Mouse (Mus musculus): ENCODE measurements at regions not wholly inside any gene's neighbourhood (a gene's known extent, or its start where the extent isn't known, plus 50 kb on each side); places are given as distances from the start of the nearest gene placed in this dataset.

GRCm38 (mm10) chr8:49946919-49947612, 1103.3 kb upstream of the Tenm3 start:
- no peak overlapping the region for H3K4me2 ChIP-seq (ENCODE audit: low read depth)
- H3K4me3 ChIP-seq (ENCODE audit: low read depth, low read length) = no peak overlapping the region
- H3K4me1 ChIP-seq (ENCODE audit: control insufficient read depth, insufficient read depth, low read length) = no peaks in the 10 kb centered on the region
- 87% methylated on average over 5 of the region's 5 CpGs for WGBS
- H3K9ac ChIP-seq (ENCODE audit: low read length) = no peak overlapping the region
- DNase-seq (ENCODE audit: low spot score) (no peak), ATAC-seq (ENCODE audit: insufficient read depth, low FRiP score, low TSS enrichment) (no peak)
- H3K27me3 ChIP-seq (ENCODE audit: control insufficient read depth, insufficient read depth, low read length) = no peaks in the 10 kb centered on the region
- no peak overlapping the region for H3K27ac ChIP-seq (ENCODE audit: low read depth, low read length)
- no peaks in the 10 kb centered on the region for H3K9me3 ChIP-seq (ENCODE audit: control insufficient read depth, low read length)
- no peaks in the 10 kb centered on the region for H3K36me3 ChIP-seq (ENCODE audit: control insufficient read depth, insufficient read depth, low read length)

DNA sequence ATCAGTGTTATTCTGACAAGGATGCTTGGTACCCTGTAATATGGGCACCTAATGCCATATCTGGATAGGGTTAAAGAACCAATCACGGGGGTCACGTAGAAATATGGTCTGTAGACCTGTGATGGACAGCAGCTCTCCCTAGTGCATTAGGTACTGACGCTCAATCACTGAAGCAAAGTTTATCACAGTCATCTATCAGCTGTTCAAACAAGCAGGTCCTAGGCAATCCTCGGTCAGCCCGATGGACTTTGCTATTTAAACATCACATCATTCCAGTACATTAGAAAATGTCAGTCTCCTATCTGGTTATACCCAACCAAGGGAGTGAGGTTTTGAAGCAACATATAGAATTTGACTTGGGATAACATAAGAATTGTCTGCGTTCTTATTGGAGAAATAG, 1088.4 kb upstream of the Tenm3 start:
- ATAC-seq (ENCODE audit: insufficient read depth, low FRiP score, low TSS enrichment) (no peak), DNase-seq (ENCODE audit: low spot score) (no peak)
- H3K4me1 ChIP-seq (ENCODE audit: control insufficient read depth, insufficient read depth, low read length) = no peaks in the 10 kb centered on the region
- H3K9me3 ChIP-seq (ENCODE audit: control insufficient read depth, low read length) = no peaks in the 10 kb centered on the region
- H3K4me2 ChIP-seq (ENCODE audit: low read depth) = no peak overlapping the region
- no peak overlapping the region for H3K4me3 ChIP-seq (ENCODE audit: low read depth, low read length)
- 86% methylated on average over 6 of the region's 6 CpGs for WGBS
- no peak overlapping the region for H3K9ac ChIP-seq (ENCODE audit: low read length)
- H3K27ac ChIP-seq (ENCODE audit: low read depth, low read length) = no peak overlapping the region
- no peaks in the 10 kb centered on the region for H3K27me3 ChIP-seq (ENCODE audit: control insufficient read depth, insufficient read depth, low read length)
- H3K36me3 ChIP-seq (ENCODE audit: control insufficient read depth, insufficient read depth, low read length) = no peaks in the 10 kb centered on the region

DNA sequence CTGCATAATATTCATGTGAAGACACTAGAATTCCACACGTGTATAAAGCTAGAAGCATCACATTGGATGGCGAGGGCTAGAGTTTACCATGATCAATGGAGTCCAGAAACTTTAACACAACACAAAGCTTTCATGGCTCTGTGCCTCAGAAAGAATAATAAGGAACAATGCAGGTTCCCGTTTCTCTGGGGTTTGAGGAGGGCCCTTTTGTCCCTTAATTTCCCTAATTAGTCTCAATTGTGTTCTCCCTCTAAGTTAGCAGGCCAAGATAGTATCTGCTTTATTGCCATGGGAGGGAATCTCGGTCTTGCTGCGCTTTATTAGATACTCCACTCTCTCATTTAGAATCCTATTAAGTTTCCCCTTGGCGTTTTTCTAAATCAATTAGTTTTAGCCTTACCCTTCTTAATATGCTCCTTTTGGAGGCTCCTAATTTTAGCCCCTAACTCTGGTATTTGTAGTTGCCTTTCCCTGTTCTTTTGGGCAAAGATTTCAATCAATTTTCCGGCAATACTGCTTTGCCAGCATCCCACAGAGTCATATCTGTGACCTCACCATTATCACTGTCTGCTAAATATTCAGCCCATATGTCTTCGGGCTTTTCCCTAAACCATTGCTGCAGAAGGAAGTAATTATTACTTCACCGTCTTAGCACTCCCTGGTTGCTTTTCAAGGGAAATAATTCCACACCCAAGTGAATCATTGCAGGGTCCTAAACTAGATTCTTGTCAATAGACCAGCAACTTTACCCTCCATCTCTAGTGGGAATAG, 1082.8 kb upstream of the Tenm3 start:
- Histone ChIP-seq H3K36me3 (ENCODE audit: control insufficient read depth, insufficient read depth, low read length) (no peaks in the 10 kb centered on the region), H3K4me3 (ENCODE audit: low read depth, low read length) (no peak overlapping the region), H3K9ac (ENCODE audit: low read length) (no peak overlapping the region), H3K27ac (ENCODE audit: low read depth, low read length) (no peak overlapping the region), H3K9me3 (ENCODE audit: control insufficient read depth, low read length) (no peaks in the 10 kb centered on the region), H3K27me3 (ENCODE audit: control insufficient read depth, insufficient read depth, low read length) (no peaks in the 10 kb centered on the region), H3K4me1 (ENCODE audit: control insufficient read depth, insufficient read depth, low read length) (no peaks in the 10 kb centered on the region), H3K4me2 (ENCODE audit: low read depth) (no peak overlapping the region)
- no peak for ATAC-seq (ENCODE audit: insufficient read depth, low FRiP score, low TSS enrichment)
- DNase-seq (ENCODE audit: low spot score) = no peak
- 23% methylated on average over 9 of the region's 9 CpGs for WGBS

DNA sequence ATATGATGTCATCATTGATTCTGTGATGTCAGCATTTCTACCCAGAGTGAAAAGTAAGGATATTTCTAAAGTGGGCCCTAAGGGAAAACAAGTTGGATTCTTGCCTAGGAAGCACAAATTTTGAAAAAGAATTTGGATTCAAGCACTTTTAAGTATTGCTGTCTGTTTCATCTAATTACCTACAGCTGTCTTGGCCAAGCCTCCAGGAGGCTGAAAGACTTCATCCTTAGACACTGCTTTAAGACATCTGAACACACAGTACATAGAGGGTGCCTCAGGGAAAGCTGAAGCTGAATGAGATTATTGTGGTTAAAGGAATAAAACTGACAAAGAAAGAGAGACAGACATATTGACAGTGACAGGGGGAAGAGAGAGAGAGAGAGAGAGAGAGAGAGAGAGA, 1061.3 kb upstream of the Tenm3 start:
- Histone ChIP-seq H3K27ac (ENCODE audit: low read depth, low read length) (no peak overlapping the region), H3K4me2 (ENCODE audit: low read depth) (no peak overlapping the region), H3K9ac (ENCODE audit: low read length) (no peak overlapping the region), H3K9me3 (ENCODE audit: control insufficient read depth, low read length) (no peaks in the 10 kb centered on the region), H3K4me1 (ENCODE audit: control insufficient read depth, insufficient read depth, low read length) (no peaks in the 10 kb centered on the region; the same call in 1 of the 2 replicates), H3K27me3 (ENCODE audit: control insufficient read depth, insufficient read depth, low read length) (no peaks in the 10 kb centered on the region), H3K36me3 (ENCODE audit: control insufficient read depth, insufficient read depth, low read length) (no peaks in the 10 kb centered on the region), H3K4me3 (ENCODE audit: low read depth, low read length) (no peak overlapping the region)
- DNase-seq (ENCODE audit: low spot score) (no peak), ATAC-seq (ENCODE audit: insufficient read depth, low FRiP score, low TSS enrichment) (no peak)

DNA sequence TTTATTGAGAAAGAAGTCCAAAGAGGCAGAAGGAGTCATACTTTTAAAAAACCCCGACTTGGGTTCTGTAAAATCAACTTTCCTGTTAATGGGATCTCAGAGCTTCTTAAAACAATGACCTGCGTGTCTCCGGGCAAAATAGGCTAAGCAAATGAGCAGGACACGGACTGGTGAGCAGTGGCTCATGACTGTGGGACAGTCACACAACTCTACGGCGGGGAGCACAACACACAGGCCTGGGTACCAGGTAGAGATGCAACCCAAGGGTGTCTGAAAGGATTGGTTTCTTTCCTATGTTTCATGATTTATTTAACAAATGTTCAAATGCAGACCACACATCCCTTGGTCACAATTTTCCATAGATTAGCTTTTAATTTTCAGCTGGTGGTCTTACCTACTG, 1058.3 kb upstream of the Tenm3 start:
- peak; percentile 28 for DNase-seq (ENCODE audit: low spot score)
- no peak overlapping the region for H3K4me3 ChIP-seq (ENCODE audit: low read depth, low read length)
- H3K4me1 ChIP-seq (ENCODE audit: control insufficient read depth, insufficient read depth, low read length) = no peaks in the 10 kb centered on the region; the same call in 1 of the 2 replicates
- H3K27ac ChIP-seq (ENCODE audit: low read depth, low read length) = no peak overlapping the region
- no peaks in the 10 kb centered on the region for H3K27me3 ChIP-seq (ENCODE audit: control insufficient read depth, insufficient read depth, low read length)
- no peak overlapping the region for H3K9ac ChIP-seq (ENCODE audit: low read length)
- H3K4me2 ChIP-seq (ENCODE audit: low read depth) = no peak overlapping the region
- ATAC-seq (ENCODE audit: insufficient read depth, low FRiP score, low TSS enrichment) = peak; percentile 70
- no peaks in the 10 kb centered on the region for H3K36me3 ChIP-seq (ENCODE audit: control insufficient read depth, insufficient read depth, low read length)
- 34% methylated on average over 6 of the region's 6 CpGs for WGBS
- H3K9me3 ChIP-seq (ENCODE audit: control insufficient read depth, low read length) = no peaks in the 10 kb centered on the region

GRCm38 (mm10) chr8:49901601-49902000, 1057.8 kb upstream of the Tenm3 start:
- Histone ChIP-seq H3K4me3 (ENCODE audit: low read depth, low read length) (no peak overlapping the region), H3K27me3 (ENCODE audit: control insufficient read depth, insufficient read depth, low read length) (no peaks in the 10 kb centered on the region), H3K4me2 (ENCODE audit: low read depth) (0 out of 2 replicates have a peak overlapping the region, but pooled peaks have one; percentile 6), H3K9me3 (ENCODE audit: control insufficient read depth, low read length) (no peaks in the 10 kb centered on the region), H3K36me3 (ENCODE audit: control insufficient read depth, insufficient read depth, low read length) (no peaks in the 10 kb centered on the region), H3K4me1 (ENCODE audit: control insufficient read depth, insufficient read depth, low read length) (no peaks in the 10 kb centered on the region; the same call in 1 of the 2 replicates), H3K27ac (ENCODE audit: low read depth, low read length) (no peak overlapping the region), H3K9ac (ENCODE audit: low read length) (no peak overlapping the region)
- WGBS = 17% methylated on average over 9 of the region's 9 CpGs
- ATAC-seq (ENCODE audit: insufficient read depth, low FRiP score, low TSS enrichment) = peak; percentile 62
- DNase-seq (ENCODE audit: low spot score) = peak; percentile 69

All from neural tube, embryonic 11.5 days (tissue).